Mouse (Mus musculus): Measurements from ENCODE around the gene Rnf41.
A peak's percentile ranks its signal among the peaks of the same experiment; 100 is the strongest.

The Rnf41 gene

DNA sequence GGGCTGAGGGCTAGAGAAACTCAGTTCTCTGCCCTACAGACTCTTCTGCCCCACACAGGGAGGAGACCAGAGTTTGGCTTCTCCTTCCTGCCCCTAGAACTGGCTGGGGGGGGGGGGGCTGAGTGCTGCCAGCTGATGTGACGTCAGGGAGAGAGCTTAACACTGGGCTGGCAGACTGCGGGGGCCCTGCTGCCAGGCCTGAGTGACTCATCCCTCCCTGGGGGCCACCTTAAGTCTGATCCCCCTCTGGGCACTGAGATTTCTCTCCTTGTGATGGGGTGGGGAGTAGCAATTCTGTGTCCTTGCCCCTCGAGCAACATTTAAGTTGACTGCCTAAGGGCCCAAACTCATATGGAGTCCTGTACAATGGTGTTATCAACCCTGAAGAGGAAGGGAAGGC is 33.0 kb upstream of the Rnf41 start:
- Histone ChIP-seq H3K4me1 (replicated peaks; ENCODE audit: low read depth, low read length) (peaks cover 45% of the 10 kb centered on the region), H3K9me3 (ENCODE audit: low read length) (no peaks in the 10 kb centered on the region), H3K36me3 (ENCODE audit: insufficient read depth, low read length) (peaks cover 54% of the 10 kb centered on the region), H3K27me3 (ENCODE audit: insufficient read depth, low read length) (no peaks in the 10 kb centered on the region), H3K4me3 (replicated peaks; ENCODE audit: low read length) (peak overlapping the region; percentile 92; the same call in 1 of the 2 replicates)
- TF ChIP-seq NANOG (IDR thresholded peaks at IDR 0.05; ENCODE audit: borderline replicate concordance, low read length) = no peak
- no peak for TF ChIP-seq POU5F1 (IDR thresholded peaks at IDR 0.05; ENCODE audit: borderline replicate concordance, low read length)
- TF ChIP-seq CTCF (conservative IDR thresholded peaks at IDR 0.05; ENCODE audit: low read length) = no peak

- Histone ChIP-seq H3K4me1 (replicated peaks; ENCODE audit: low read depth, low read length) (peaks cover 41% of the 10 kb centered on the region), H3K27me3 (ENCODE audit: insufficient read depth, low read length) (no peaks in the 10 kb centered on the region), H3K9me3 (ENCODE audit: low read length) (no peaks in the 10 kb centered on the region), H3K4me3 (replicated peaks; ENCODE audit: low read length) (no peak overlapping the region), H3K36me3 (ENCODE audit: insufficient read depth, low read length) (peaks cover 62% of the 10 kb centered on the region)
- TF ChIP-seq NANOG (IDR thresholded peaks at IDR 0.05; ENCODE audit: borderline replicate concordance, low read length) (no peak), POU5F1 (IDR thresholded peaks at IDR 0.05; ENCODE audit: borderline replicate concordance, low read length) (no peak), CTCF (conservative IDR thresholded peaks at IDR 0.05; ENCODE audit: low read length) (no peak)
These were observed 32.2 kb upstream of the Rnf41 start for GRCm38 (mm10) chr10:128379260-128379659.

GRCm38 (mm10) chr10:128380565-128380964 is 30.9 kb upstream of the Rnf41 start:
- Histone ChIP-seq H3K9me3 (ENCODE audit: low read length) (no peaks in the 10 kb centered on the region), H3K27me3 (ENCODE audit: insufficient read depth, low read length) (no peaks in the 10 kb centered on the region), H3K36me3 (ENCODE audit: insufficient read depth, low read length) (peaks cover 75% of the 10 kb centered on the region), H3K4me3 (replicated peaks; ENCODE audit: low read length) (no peak overlapping the region), H3K4me1 (replicated peaks; ENCODE audit: low read depth, low read length) (peaks cover 41% of the 10 kb centered on the region)
- no peak for TF ChIP-seq POU5F1 (IDR thresholded peaks at IDR 0.05; ENCODE audit: borderline replicate concordance, low read length)
- no peak for TF ChIP-seq NANOG (IDR thresholded peaks at IDR 0.05; ENCODE audit: borderline replicate concordance, low read length)

DNA sequence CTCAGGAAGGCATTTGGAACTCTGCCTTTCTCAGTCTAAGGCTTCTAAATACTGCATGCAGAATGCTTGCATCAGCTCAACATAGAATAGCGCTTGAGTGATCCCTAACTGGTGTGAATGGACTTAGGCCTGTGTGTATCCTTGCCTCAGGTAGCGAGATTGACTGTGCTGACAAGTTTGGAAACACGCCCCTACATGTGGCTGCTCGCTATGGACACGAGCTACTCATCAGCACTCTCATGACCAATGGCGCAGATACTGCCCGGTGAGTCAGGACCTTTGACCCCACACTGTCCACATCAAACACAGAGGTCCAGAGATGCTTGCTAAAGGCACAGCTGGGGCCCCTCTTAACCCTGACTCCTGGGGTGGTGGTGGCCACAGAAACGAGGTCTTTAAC is 29.0 kb upstream of the Rnf41 start:
- Histone ChIP-seq H3K27me3 (ENCODE audit: insufficient read depth, low read length) (no peaks in the 10 kb centered on the region), H3K9me3 (ENCODE audit: low read length) (no peaks in the 10 kb centered on the region), H3K36me3 (ENCODE audit: insufficient read depth, low read length) (peaks cover 94% of the 10 kb centered on the region), H3K4me1 (replicated peaks; ENCODE audit: low read depth, low read length) (peaks cover 36% of the 10 kb centered on the region), H3K4me3 (replicated peaks; ENCODE audit: low read length) (no peak overlapping the region)
- no peak for TF ChIP-seq CTCF (conservative IDR thresholded peaks at IDR 0.05; ENCODE audit: low read length)
- no peak for TF ChIP-seq POU5F1 (IDR thresholded peaks at IDR 0.05; ENCODE audit: borderline replicate concordance, low read length)
- no peak for TF ChIP-seq NANOG (IDR thresholded peaks at IDR 0.05; ENCODE audit: borderline replicate concordance, low read length)

- TF ChIP-seq POU5F1 (IDR thresholded peaks at IDR 0.05; ENCODE audit: borderline replicate concordance, low read length) (no peak), NANOG (IDR thresholded peaks at IDR 0.05; ENCODE audit: borderline replicate concordance, low read length) (no peak), CTCF (conservative IDR thresholded peaks at IDR 0.05; ENCODE audit: low read length) (no peak)
- Histone ChIP-seq H3K9me3 (ENCODE audit: low read length) (no peaks in the 10 kb centered on the region), H3K36me3 (ENCODE audit: insufficient read depth, low read length) (peaks cover 99% of the 10 kb centered on the region), H3K27me3 (ENCODE audit: insufficient read depth, low read length) (no peaks in the 10 kb centered on the region), H3K4me1 (replicated peaks; ENCODE audit: low read depth, low read length) (peaks cover 41% of the 10 kb centered on the region), H3K4me3 (replicated peaks; ENCODE audit: low read length) (no peak overlapping the region)
These were observed 25.6 kb upstream of the Rnf41 start for GRCm38 (mm10) chr10:128385902-128386301.

DNA sequence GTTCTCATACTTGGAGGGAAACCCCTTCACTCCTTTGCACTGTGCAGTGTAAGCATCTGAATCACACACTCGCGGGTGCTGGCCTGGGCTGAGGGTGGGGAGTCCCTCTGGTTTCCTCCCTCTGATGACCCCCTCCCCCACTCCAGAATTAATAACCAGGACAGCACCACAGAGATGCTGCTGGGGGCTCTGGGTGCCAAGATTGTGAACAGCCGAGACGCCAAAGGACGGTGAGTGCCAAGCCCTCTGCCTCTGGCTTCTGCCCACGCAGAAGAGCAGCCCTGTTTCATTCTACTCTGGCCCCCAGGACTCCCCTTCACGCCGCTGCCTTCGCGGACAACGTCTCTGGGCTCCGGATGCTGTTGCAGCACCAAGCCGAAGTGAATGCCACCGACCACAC is 22.5 kb upstream of the Rnf41 start:
- Histone ChIP-seq H3K9me3 (ENCODE audit: low read length) (no peaks in the 10 kb centered on the region), H3K4me1 (replicated peaks; ENCODE audit: low read depth, low read length) (peaks cover 53% of the 10 kb centered on the region), H3K27me3 (ENCODE audit: insufficient read depth, low read length) (no peaks in the 10 kb centered on the region), H3K4me3 (replicated peaks; ENCODE audit: low read length) (peak overlapping the region; percentile 41), H3K36me3 (ENCODE audit: insufficient read depth, low read length) (peaks cover 98% of the 10 kb centered on the region)
- no peak for TF ChIP-seq CTCF (conservative IDR thresholded peaks at IDR 0.05; ENCODE audit: low read length)
- TF ChIP-seq POU5F1 (IDR thresholded peaks at IDR 0.05; ENCODE audit: borderline replicate concordance, low read length) = no peak
- TF ChIP-seq NANOG (IDR thresholded peaks at IDR 0.05; ENCODE audit: borderline replicate concordance, low read length) = no peak

DNA sequence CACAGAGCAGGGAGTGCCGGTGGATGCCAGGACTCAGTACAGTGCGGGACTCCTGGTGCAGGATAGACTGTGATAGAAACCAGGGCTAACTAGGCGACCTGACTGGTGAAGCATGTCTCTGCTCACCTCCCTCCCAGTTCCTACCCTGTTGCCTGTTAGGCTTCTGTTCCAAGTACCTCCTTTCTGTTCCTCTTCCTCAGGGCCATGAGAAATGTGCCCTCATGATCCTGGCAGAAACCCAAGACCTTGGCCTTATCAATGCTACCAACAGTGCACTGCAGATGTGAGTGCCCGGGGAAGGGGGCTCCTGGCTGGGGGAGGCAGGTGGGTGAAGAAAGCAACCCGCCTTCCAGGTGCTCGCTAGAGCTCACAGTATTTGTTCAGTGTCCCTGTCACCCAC is 21.9 kb upstream of the Rnf41 start:
- no peaks in the 10 kb centered on the region for H3K27me3 ChIP-seq (ENCODE audit: insufficient read depth, low read length)
- H3K4me1 ChIP-seq (replicated peaks; ENCODE audit: low read depth, low read length) = peaks cover 59% of the 10 kb centered on the region
- H3K9me3 ChIP-seq (ENCODE audit: low read length) = no peaks in the 10 kb centered on the region
- peak overlapping the region; percentile 41 for H3K4me3 ChIP-seq (replicated peaks; ENCODE audit: low read length)
- H3K36me3 ChIP-seq (ENCODE audit: insufficient read depth, low read length) = peaks cover 98% of the 10 kb centered on the region
- no peak for TF ChIP-seq NANOG (IDR thresholded peaks at IDR 0.05; ENCODE audit: borderline replicate concordance, low read length)
- TF ChIP-seq CTCF (conservative IDR thresholded peaks at IDR 0.05; ENCODE audit: low read length) = no peak
- TF ChIP-seq POU5F1 (IDR thresholded peaks at IDR 0.05; ENCODE audit: borderline replicate concordance, low read length) = no peak

- no peak for TF ChIP-seq NANOG (IDR thresholded peaks at IDR 0.05; ENCODE audit: borderline replicate concordance, low read length)
- no peak for TF ChIP-seq POU5F1 (IDR thresholded peaks at IDR 0.05; ENCODE audit: borderline replicate concordance, low read length)
- no peak for TF ChIP-seq CTCF (conservative IDR thresholded peaks at IDR 0.05; ENCODE audit: low read length)
- H3K27me3 ChIP-seq (ENCODE audit: insufficient read depth, low read length) = no peaks in the 10 kb centered on the region
- H3K9me3 ChIP-seq (ENCODE audit: low read length) = no peaks in the 10 kb centered on the region
- H3K4me3 ChIP-seq (replicated peaks; ENCODE audit: low read length) = no peak overlapping the region
- peaks cover 63% of the 10 kb centered on the region for H3K4me1 ChIP-seq (replicated peaks; ENCODE audit: low read depth, low read length)
- peaks cover 93% of the 10 kb centered on the region for H3K36me3 ChIP-seq (ENCODE audit: insufficient read depth, low read length)
These were observed 21.1 kb upstream of the Rnf41 start for GRCm38 (mm10) chr10:128390366-128390765.

DNA sequence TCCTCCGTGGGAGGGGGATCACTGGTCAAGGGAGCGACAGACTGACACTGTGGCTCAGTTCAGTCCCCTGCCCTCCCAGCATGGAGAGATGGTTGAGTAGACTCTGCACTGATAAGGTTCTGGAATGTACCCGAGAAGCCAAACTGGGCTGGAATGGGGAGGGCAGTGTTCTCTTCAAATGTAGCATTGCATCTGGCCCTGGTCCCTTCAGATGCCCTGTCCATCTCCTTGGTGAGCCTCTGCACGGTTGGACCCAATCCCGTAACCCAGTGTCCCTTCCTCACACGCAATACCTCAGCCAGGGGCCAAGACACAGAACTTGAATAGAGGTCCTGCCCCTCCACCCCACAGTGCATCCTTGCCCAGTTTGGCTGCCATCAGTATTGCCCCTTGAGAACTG is 19.6 kb upstream of the Rnf41 start:
- peaks cover 66% of the 10 kb centered on the region for H3K4me1 ChIP-seq (replicated peaks; ENCODE audit: low read depth, low read length)
- TF ChIP-seq POU5F1 (IDR thresholded peaks at IDR 0.05; ENCODE audit: borderline replicate concordance, low read length) (no peak), NANOG (IDR thresholded peaks at IDR 0.05; ENCODE audit: borderline replicate concordance, low read length) (no peak), CTCF (conservative IDR thresholded peaks at IDR 0.05; ENCODE audit: low read length) (no peak)
- H3K27me3 ChIP-seq (ENCODE audit: insufficient read depth, low read length) = no peaks in the 10 kb centered on the region
- no peaks in the 10 kb centered on the region for H3K9me3 ChIP-seq (ENCODE audit: low read length)
- H3K4me3 ChIP-seq (replicated peaks; ENCODE audit: low read length) = no peak overlapping the region
- peaks cover 93% of the 10 kb centered on the region for H3K36me3 ChIP-seq (ENCODE audit: insufficient read depth, low read length)

Measured in E14TG2a.4 (cell line).